Mouse (Mus musculus): ENCODE results near the gene Zfp953.
"Not testable (repeated sequence)": the region's sequence is repeated elsewhere in the genome, so short reads cannot be mapped to it uniquely, and the experiment has no call there.

- not testable (repeated sequence) for TF ChIP-seq POLR2A, CTCF (IDR thresholded peaks at IDR 0.05; ENCODE audit: extremely low read depth, insufficient read depth, low read length)
Observed at GRCm38 (mm10) chr13:67375050-67375911, 14.9 kb upstream of the Zfp953 start, which contains the start of the genes Gm28041 and Zfp456.

All from cortical plate, adult 2 months (tissue).